11 mouse cellular contexts compared by ENCODE assay signal in the genomic region with DNA sequence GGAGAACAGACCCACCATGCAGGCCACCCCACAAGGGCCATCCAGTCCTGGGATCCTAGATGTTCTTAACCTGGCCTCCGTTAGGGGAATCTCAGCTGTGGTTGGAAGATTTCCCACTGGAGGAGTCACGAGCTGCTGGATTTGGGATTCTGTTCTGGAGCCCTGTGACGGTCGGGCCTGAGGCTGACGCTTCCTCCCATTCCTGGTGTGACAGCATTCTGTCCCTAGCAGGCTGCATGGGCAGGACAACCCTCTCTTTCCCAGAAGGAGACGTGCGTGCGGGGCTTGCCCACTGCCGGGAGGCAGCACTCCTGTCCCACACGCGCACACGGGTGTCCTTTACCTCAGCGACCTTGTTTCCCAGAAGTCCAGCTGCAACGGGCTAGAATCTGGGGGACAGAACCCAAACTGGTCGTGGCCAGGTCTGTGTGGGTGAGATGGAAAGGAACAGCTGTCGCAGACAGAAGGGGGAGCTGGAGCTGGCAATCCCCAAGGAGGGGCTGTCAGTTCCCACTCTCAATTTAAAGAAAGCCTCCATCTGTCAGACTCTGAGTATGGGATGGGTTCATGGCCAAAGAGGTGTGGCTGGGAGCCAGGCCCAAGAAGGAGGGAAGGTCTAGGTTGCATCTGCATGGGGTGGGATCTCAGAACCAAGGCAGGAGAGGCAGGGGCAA. TPM values are rescaled to one million over a fixed set of nuclear protein-coding genes. Genes with fewer than 3 reads are reported as not detected.
DNase-seq lines count a peak whose midpoint lies in the region; ATAC-seq lines count a peak whose summit lies in the region.
"Had no signal": no experiment of that assay in that cellular context is flagged by ENCODE, and none has a peak within 500 bp of the region (broad histone marks: within the 10 kb centered on the region; RNA-seq: fewer than 3 reads in every experiment).

No protein-coding gene starts in this region.

- H3K27me3 ChIP-seq in forebrain, embryonic 16.5 days (replicated peaks; ENCODE audit: control insufficient read depth, insufficient read depth, low read length), result peaks cover 5% of the 10 kb centered on the region
- peaks cover 40% of the 10 kb centered on the region for H3K27me3 ChIP-seq in kidney, embryonic 16.5 days (ENCODE audit: insufficient read depth, low read length)

- H3K4me2 ChIP-seq in forebrain, embryonic 16.5 days (ENCODE audit: low read length), result peak overlapping the region; percentile 16; the same call in 1 of the 2 replicates
- no peak overlapping the region for H3K4me2 ChIP-seq in kidney, embryonic 16.5 days (replicated peaks; ENCODE audit: low read depth, low read length)
- H3K4me2 ChIP-seq: lung, embryonic 15.5 days had no signal

- no peaks in the 10 kb centered on the region for H3K9me3 ChIP-seq in forebrain, embryonic 16.5 days (ENCODE audit: control insufficient read depth, low read length)
- H3K9me3 ChIP-seq in kidney, embryonic 16.5 days (ENCODE audit: low read length), result no peaks in the 10 kb centered on the region
- H3K9me3 ChIP-seq: lung, embryonic 15.5 days had no signal

- peak; percentile 82 for ATAC-seq in forebrain, embryonic 16.5 days
- no peak for ATAC-seq in kidney, embryonic 16.5 days (ENCODE audit: low FRiP score, low TSS enrichment)
- ATAC-seq: CD4-positive, CD25-positive, alpha-beta regulatory T cell, adult 4 months had no signal

- no peak overlapping the region for H3K4me3 ChIP-seq in forebrain, embryonic 16.5 days (replicated peaks; ENCODE audit: low read length)
- H3K4me3 ChIP-seq in kidney, embryonic 16.5 days (ENCODE audit: low read length), result no peak overlapping the region
- H3K4me3 ChIP-seq: lung, embryonic 15.5 days had no signal

- H3K9ac ChIP-seq in forebrain, embryonic 16.5 days (replicated peaks; ENCODE audit: low read depth, low read length), result no peak overlapping the region
- H3K9ac ChIP-seq in kidney, embryonic 16.5 days (replicated peaks; ENCODE audit: low read length), result no peak overlapping the region
- H3K9ac ChIP-seq: lung, embryonic 15.5 days had no signal

- H3K4me1 ChIP-seq in forebrain, embryonic 16.5 days (replicated peaks; ENCODE audit: control insufficient read depth, insufficient read depth, low read length), result peaks cover 35% of the 10 kb centered on the region
- H3K4me1 ChIP-seq in kidney, embryonic 16.5 days (ENCODE audit: insufficient read depth, low read length), result peaks cover 7% of the 10 kb centered on the region; the same call in 1 of the 2 replicates

- H3K27ac ChIP-seq in forebrain, embryonic 16.5 days (ENCODE audit: low read length), result peak overlapping the region; percentile 92
- H3K27ac ChIP-seq in kidney, embryonic 16.5 days (ENCODE audit: low read length), result no peak overlapping the region
- H3K27ac ChIP-seq: lung, embryonic 15.5 days had no signal

- H3K36me3 ChIP-seq in forebrain, embryonic 16.5 days (ENCODE audit: control insufficient read depth, insufficient read depth), result no peaks in the 10 kb centered on the region
- no peaks in the 10 kb centered on the region for H3K36me3 ChIP-seq in kidney, embryonic 16.5 days (ENCODE audit: insufficient read depth, low read length)
- H3K36me3 ChIP-seq: lung, embryonic 15.5 days had no signal

- intact Hi-C loops in left cerebral cortex, postnatal 10 days (cut with DNase I), result loop anchor here (5.0 kb wide), 1 partner anchor 190 kb away; no protein-coding TSS in a partner anchor

- peak; percentile 39 to 45 for DNase-seq in kidney, postnatal 4 days
- no peak for DNase-seq in kidney, postnatal 25 days
- DNase-seq in brain, adult 2 months (ENCODE audit: low read depth, low spot score), result peak; percentile 82
- peak; percentile 61 for DNase-seq in left cerebral cortex, postnatal 10 days (ENCODE audit: extremely low spot score in 1 of 2, low spot score in 2 of 2)
- no peak for DNase-seq in thymus, adult 18-20 months
- DNase-seq in kidney, adult 8-10 months, result no peak

- 59% methylated on average over 16 of the region's 16 CpGs for WGBS in forebrain, embryonic 16.5 days
- WGBS in kidney, embryonic 16.5 days, result 57% methylated on average over 16 of the region's 16 CpGs

RNA-seq across cellular contexts. Expression of a gene that starts 24.6 kb away (rescaled TPM):
- 0.65 and 1.1 TPM in 2 replicates for polyA plus RNA-seq in forebrain, embryonic 16.5 days (2015; fragmentation: Nextera tagmentation; extraction: Ambion mirVana)
- total RNA-seq in left cerebral cortex, postnatal 10 days (2021), result 10 to 100 TPM; 11.8 TPM
- polyA plus RNA-seq in kidney, embryonic 16.5 days (2015; fragmentation: Nextera tagmentation; extraction: Ambion mirVana), result 0.04 and 0.40 TPM in 2 replicates

RNA-seq across cellular contexts. Expression of a gene that starts 25.2 kb away (rescaled TPM):
- not detected in 2 replicates for polyA plus RNA-seq in forebrain, embryonic 16.5 days (2015; fragmentation: Nextera tagmentation; extraction: Ambion mirVana)
- total RNA-seq in left cerebral cortex, postnatal 10 days (2021), result under 1 TPM; 0.87 to 0.97 TPM
- 0.25 TPM in 1 of 2 replicates, not detected in the other for polyA plus RNA-seq in kidney, embryonic 16.5 days (2015; fragmentation: Nextera tagmentation; extraction: Ambion mirVana)
- total RNA-seq: heart, postnatal 14 days had no signal
- polyA plus RNA-seq: CD4-positive, CD25-positive, alpha-beta regulatory T cell, adult 4 months; lung, embryonic 15.5 days had no signal

RNA-seq across cellular contexts. Expression of a gene that starts 38.2 kb away (rescaled TPM):
- 37.9 and 40.0 TPM in 2 replicates for polyA plus RNA-seq in forebrain, embryonic 16.5 days (2015; fragmentation: Nextera tagmentation; extraction: Ambion mirVana)
- 10 to 100 TPM; 32.5 to 33.0 TPM for total RNA-seq in left cerebral cortex, postnatal 10 days (2021)
- 8.5 and 9.0 TPM in 2 replicates for polyA plus RNA-seq in kidney, embryonic 16.5 days (2015; fragmentation: Nextera tagmentation; extraction: Ambion mirVana)

RNA-seq across cellular contexts. Expression of a gene that starts 43.0 kb away (rescaled TPM):
- 133 and 142 TPM in 2 replicates for polyA plus RNA-seq in forebrain, embryonic 16.5 days (2015; fragmentation: Nextera tagmentation; extraction: Ambion mirVana)
- 10 to 100 TPM; 76.4 to 94.9 TPM for total RNA-seq in left cerebral cortex, postnatal 10 days (2021)
- polyA plus RNA-seq in kidney, embryonic 16.5 days (2015; fragmentation: Nextera tagmentation; extraction: Ambion mirVana), result 107 and 114 TPM in 2 replicates

RNA-seq across cellular contexts. Expression of a gene that starts 51.9 kb away (rescaled TPM):
- 59.1 and 60.4 TPM in 2 replicates for polyA plus RNA-seq in forebrain, embryonic 16.5 days (2015; fragmentation: Nextera tagmentation; extraction: Ambion mirVana)
- 100 to 1,000 TPM; 112 to 119 TPM for total RNA-seq in left cerebral cortex, postnatal 10 days (2021)
- polyA plus RNA-seq in kidney, embryonic 16.5 days (2015; fragmentation: Nextera tagmentation; extraction: Ambion mirVana), result 46.1 and 57.5 TPM in 2 replicates

Comparison
In these comparisons a context has a peak if more than half of its experiments do, and no peak if none do; other contexts are left out.
1. DNase-seq: peak in kidney, postnatal 4 days (2 of 2), brain, adult 2 months (single experiment) and left cerebral cortex, postnatal 10 days (2 of 2); none in kidney, postnatal 25 days (0 of 2), thymus, adult 18-20 months (0 of 2) and kidney, adult 8-10 months (0 of 2).